Mouse (Mus musculus) T-helper 1 cell (primary cell): ENCODE measurements around the gene Hspa14.

Experiments
- in situ Hi-C: fragments of 300-600 bp; cut with MboI, MseI; formaldehyde crosslinking; loops from one replicate; pipeline ENCODE4 v1.15.1; 2025; ENCODE audit warnings: high pct_unique_total_duplicates

The Hspa14 gene

GRCm38 (mm10) chr2:3512552-3513454, at the start of gene Hspa14, which contains the start of the genes Gm45902 and Cdnf:
Gene Hspa14 (minus strand): TSS chr2:3512814.
Gene Gm45902 (minus strand): TSS chr2:3512790.
Gene Cdnf (plus strand): TSS chr2:3513030.
- in situ Hi-C loops = no loop called here

- in situ Hi-C loops = loop anchor here (25.0 kb wide), 1 partner anchor 241 kb away; no protein-coding TSS in a partner anchor
Measured at GRCm38 (mm10) chr2:3546588-3546987, 34.0 kb upstream of the Hspa14 start.

DNA sequence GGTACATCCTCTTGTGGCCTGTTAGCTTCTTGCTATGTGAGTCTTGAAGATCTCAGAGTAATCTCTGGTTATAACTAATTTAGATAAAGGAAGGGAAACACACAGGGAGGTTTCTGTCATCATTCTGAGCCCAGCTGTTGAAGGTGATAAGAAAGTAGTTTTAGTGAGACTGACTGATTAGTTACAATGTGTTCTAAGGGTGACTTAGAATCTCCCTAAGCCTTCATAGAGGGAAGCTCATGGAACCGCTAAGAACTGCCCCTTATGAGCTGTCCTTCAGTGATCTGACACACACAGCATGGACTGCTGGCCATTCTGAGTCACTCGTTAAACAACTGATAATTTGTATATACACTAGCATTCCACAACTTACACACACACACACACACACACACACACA, 33.4 kb upstream of the Hspa14 start:
- in situ Hi-C loops = loop anchor here (25.0 kb wide), 1 partner anchor 241 kb away; no protein-coding TSS in a partner anchor

DNA sequence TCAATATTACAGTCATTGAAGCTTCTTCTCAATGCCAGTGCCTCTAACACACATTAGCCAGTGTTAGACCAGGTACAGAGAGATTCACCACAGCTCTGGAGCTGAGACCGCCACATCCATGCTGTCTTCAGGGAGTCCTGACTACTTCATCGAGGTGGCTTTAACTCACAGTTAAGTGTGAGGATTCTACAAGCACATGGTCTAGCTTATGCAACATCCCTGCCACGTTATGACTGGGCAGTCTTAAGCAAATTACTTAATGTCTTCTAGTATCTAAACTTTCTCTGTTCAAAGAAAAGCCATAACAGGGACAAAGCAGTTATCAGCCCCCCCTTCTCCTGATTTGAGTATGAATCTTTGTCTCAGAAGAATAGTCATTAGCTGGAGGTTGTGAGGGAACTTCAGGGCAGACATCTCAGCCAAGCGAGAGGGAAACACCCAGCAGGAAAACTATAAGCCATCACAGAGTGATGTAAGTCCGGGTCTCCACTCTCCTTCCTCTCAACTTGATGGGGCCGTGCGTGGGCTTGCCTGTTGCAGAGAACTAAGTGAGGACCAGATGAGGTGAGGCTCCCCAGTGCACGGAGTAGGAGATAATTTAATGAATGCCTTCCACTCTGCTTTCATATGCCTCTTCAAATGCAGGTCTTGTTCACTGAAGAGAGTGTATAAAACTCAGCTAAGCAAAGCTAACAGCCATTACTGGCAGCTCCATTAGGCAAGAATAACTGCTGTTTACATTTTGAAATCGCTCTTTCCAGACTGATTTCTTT, 28.9 kb upstream of the Hspa14 start:
- in situ Hi-C loops = loop anchor here (25.0 kb wide), 1 partner anchor 246 kb away; no protein-coding TSS in a partner anchor

DNA sequence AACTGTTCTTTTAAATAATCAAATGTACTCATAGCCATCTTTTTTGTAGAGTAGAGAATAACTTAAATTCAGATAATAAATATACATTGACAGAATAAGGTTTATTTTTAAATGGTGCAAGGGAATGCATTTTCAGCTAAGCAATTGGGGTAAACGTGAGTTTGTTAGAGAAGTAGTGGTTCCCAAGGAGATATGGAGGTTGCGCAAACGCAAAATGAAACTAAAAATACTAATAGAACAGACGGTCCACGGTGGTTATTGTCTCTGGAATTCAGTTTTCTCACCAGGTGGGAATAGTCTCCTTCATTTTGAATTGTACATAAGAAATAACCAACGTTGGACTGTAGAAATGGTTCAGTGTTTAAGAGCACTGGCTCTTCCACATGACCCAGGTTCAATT, 13.7 kb upstream of the Hspa14 start:
- in situ Hi-C loops = loop anchor here (25.0 kb wide), 1 partner anchor 261 kb away; no protein-coding TSS in a partner anchor

GRCm38 (mm10) chr2:3522558-3522957, 9.9 kb upstream of the Hspa14 start:
- in situ Hi-C loops = no loop called here

DNA sequence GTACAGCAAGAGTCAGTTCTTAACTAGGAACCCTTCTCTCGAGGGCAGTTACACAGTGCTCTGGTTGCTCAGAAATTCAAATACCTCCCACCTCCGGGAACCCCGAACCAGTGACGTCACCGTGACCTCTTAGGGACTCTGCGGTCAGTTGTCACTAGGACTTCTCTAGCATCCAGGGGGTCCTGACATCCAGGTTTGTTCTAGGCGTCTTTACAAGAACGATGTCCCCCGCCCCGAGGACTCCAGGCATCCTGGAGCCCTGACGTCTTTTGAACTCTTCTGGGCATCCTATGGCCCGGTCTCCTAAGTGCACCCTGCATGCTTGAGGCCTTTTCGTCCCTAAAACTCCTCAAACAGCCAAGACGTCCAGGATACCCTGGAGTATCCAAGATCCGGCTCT, 538 bp downstream of the Hspa14 start:
- in situ Hi-C loops = no loop called here

DNA sequence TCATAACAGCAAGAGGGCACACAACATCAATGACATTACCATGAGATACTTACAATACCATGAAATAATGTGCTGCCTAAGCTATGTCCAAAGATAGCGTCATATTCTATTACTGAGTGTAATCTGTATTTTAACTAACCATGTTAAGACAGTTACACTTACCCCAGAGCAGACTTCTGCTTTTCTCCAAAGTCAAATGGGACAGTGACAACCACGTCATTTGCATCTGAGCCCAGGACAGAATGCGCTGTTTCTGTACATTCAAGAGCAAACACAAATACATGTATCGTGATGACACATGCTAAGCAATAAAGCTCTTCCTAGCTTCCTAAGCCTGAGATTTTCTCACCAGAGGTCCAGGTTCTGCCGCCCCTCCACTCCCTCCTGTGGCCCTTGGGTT, 11.7 kb downstream of the Hspa14 start:
- in situ Hi-C loops = no loop called here

DNA sequence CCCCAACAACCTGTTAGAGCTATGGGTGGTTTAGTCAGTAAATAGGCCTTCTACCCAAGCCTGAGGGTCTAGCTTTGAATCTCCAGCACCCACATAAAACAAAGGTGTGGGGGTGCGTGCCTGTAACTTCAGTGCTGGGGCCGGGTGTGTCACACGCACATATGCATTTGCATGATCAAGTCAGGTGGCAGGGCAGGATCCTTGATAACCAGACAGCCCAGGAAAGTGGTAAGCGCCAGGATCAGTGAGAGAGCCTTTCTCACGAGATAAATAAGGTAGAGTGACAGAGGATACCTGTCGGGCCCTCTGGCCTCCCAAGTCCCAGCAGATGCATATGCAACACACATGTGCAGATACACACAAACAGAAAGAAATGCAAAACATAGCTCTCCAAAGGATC, 13.1 kb downstream of the Hspa14 start:
- in situ Hi-C loops = loop anchor here (25.0 kb wide), 1 partner anchor 1513 kb away; the partner anchor contains the start of gene Mcm10

GRCm38 (mm10) chr2:3493833-3494409, 18.7 kb downstream of the Hspa14 start:
- in situ Hi-C loops = loop anchor here (25.0 kb wide), 1 partner anchor 1518 kb away; the partner anchor contains the start of gene Mcm10

- in situ Hi-C loops = loop anchor here (25.0 kb wide), 1 partner anchor 1522 kb away; the partner anchor contains the start of gene Mcm10
Measured at GRCm38 (mm10) chr2:3489816-3490215, 22.8 kb downstream of the Hspa14 start.

GRCm38 (mm10) chr2:3480239-3480638, 32.4 kb downstream of the Hspa14 start:
- in situ Hi-C loops = loop anchor here (25.0 kb wide), 1 partner anchor 1532 kb away; the partner anchor contains the start of gene Mcm10

DNA sequence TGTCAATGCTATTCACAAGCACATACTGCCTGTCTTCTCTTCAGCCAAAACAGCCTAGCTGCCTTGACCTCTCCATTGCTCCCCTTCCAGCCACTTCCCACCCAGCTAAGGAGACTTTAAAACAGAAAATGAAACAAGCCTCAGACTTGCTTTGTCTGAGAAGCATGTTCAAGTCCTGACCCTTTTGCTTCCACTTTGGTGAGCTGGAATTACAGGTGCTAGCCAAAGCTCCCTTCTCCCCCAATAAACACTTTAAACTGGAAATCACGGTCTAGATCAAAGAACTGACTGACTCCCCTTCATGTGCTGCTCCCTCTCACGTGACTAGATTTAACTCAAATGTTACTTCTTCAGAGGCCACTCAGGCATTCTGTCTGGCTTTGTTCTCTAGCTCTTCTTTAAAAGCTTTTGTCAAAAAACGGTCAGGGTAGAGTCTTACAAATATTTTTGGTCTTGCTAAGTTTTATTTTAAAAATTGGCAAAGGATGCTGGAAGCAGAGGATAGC, 36.8 kb downstream of the Hspa14 start:
- in situ Hi-C loops = loop anchor here (5.0 to 25.0 kb wide), 2 partner anchors 48 to 1537 kb away; partner anchors contain the start of gene Mcm10

DNA sequence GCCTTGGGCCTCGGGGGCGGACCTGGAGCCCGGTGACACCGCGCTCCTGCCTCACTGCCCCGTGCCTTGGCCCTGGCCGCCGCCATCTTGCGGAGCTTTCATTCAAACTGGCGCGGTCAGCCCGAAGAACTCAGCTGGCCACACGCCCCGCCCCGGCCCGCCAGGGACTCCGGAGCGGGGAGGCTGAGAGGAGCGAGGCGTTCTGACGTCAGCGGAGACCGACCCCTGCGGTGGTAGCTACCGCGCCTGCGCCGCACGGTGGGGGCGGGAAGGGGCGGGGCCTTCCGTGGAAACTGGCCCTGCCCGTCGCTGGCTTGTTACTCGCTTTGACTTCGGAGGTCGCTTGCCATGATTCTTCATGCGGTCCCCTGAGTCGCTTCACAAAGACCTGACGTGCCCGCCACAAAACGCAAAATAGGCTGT, 37.7 kb downstream of the Hspa14 start, which contains the start of gene Suv39h2:
Gene Suv39h2, minus strand, starts transcription at position 171 of the 423 bp plus-strand sequence.
- in situ Hi-C loops = loop anchor here (5.0 to 25.0 kb wide), 2 partner anchors 48 to 1537 kb away; partner anchors contain the start of gene Mcm10

DNA sequence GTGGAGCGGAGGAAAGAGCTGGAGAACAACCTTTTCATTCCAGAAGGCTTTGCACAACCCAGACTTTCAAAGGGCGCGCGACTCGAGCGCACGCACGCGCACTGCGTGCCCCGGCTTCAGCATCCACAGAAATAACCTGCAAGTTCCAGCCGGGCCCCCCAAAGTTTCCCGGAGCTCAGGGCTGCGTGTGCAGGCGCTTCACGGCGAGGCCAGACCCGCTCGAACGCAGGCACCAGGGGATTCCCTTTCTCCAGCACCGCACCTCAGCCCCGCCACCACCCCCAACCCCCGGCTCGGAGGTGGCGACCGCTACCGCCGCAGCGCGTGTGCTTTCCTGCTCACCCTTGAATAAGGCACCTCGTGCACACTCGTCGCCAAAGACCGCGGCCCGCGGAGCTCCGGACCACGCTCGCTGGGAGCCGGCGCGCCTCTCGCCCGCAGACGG, 38.2 kb downstream of the Hspa14 start:
- in situ Hi-C loops = no loop called here

GRCm38 (mm10) chr2:3473891-3474290, 38.7 kb downstream of the Hspa14 start:
- in situ Hi-C loops = no loop called here

DNA sequence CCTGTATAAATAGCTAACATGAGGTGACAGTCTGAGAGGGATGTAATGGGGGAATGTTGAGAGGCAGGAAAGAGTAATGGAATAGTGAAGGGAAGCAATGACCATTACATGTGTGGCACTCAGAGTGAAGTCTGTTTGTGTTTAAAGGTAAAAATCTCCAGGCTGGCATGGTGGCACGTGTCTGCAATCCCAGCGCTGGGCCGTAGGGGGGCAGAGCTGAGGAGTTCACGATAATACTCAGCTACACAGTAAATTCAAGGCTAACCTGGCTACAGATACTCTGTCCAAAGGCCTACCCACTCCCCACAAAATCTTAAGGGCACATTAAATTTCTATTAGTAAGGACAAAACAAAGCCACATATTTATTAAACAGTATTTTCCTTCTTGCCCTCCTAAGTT, 56.0 kb downstream of the Hspa14 start:
- in situ Hi-C loops = no loop called here

- in situ Hi-C loops = no loop called here
Measured at GRCm38 (mm10) chr2:3453096-3453495, 59.5 kb downstream of the Hspa14 start.

DNA sequence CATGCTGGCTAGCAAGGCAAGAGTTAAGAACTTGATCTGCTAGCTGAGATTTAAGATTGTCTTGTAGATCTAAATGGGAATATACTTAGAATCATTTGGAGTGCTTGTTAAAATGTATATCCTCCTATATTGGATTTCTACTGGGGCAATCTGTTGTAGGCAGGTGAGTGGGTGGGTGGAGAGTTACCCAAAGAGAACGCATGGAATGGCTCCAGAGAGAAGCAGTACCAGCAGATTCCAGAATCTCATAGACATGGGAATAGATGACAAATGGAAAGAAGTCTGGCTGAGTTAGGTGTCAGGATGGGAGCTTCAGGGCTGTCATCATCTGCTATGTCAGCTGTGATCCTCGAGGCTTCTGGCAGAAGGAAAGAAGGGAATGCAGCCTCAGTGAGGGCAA, 63.2 kb downstream of the Hspa14 start:
- in situ Hi-C loops = no loop called here

GRCm38 (mm10) chr2:3445984-3446383, 66.6 kb downstream of the Hspa14 start:
- in situ Hi-C loops = no loop called here

- in situ Hi-C loops = no loop called here
Measured at GRCm38 (mm10) chr2:3444206-3444605, 68.4 kb downstream of the Hspa14 start.
